Mouse (Mus musculus) right cerebral cortex, postnatal 4 days (tissue): Measurements from ENCODE around the gene Ssbp3.

Experiments
- DNase-seq: peaks from one replicate; pipeline ENCODE4 v3.0.0-alpha.2; 2022

Ssbp3 gene

DNA sequence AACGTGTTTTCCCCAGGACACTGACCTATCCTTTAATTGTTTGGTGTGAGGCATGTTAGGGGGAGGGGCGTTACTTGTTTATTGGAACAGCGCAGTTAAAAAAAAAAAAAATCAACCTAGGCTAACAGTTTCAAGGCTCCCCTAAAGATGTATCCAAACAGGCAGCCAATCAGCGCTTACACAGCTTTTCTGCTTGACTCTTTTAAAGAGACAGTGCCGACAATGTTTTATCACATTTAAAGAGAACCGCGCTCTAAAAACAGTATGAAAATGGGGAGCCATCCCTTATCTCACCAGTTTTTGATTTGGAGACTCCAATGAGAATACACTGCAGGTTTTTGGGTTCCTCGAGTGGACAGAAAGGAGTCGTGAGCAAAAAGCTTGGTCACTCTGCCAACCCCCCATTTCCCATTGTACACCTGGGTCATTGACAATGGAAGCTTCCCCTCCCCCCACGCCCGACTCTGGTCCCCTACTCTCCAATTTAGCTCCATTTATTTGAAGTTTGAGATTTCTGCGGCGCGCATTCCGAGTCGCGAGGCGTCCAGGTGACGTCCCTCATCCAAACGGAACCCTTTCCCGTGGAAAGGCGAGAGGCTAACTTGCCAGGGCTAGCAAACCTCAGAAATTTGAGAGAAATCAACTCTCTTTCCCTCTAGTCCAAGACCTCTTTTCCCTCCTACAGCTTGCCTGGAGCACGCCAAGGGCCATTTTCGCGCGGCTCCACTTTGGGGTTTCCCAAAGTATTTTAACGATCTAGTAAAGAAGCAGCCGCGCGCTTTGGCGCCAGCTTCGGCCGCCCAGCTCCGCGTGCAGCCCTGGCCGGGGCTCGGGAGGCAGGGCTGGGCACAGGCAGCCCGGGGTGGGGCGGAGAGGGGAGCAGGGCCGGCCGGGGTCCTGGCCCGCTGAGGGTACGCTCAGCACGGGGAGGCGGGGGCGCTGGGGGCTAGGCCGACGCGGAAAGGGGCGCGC, at the start of gene Ssbp3:
TSS of gene Ssbp3 (plus strand) at position 501 of the 972 bp plus-strand sequence.
- peak; percentile 68 for DNase-seq

DNA sequence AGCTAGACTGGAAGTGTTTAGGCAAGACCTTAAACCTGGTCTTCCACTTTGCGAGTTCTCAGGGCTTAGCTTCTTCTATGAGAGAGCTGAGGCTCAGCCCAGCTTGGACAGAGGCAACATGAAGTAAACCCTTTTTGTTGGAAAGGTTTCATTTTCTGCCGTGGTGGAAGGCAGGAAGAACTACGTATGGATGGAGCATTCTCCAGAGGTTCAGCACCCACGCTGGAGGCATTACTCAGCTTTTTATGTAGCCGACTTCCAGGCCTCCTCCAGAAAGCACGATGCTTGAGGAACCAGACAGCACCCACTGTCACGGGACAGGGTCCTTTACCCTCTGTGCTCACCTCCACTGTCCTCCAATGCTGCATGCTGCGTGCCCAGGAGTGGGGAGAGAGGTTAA, 48.6 kb upstream of the Ssbp3 start:
- DNase-seq, result no peak

GRCm38 (mm10) chr4:106862317-106862716, 48.2 kb upstream of the Ssbp3 start:
- no peak for DNase-seq

GRCm38 (mm10) chr4:106862767-106863370, 47.6 kb upstream of the Ssbp3 start:
- no peak for DNase-seq

GRCm38 (mm10) chr4:106865415-106866110, 44.9 kb upstream of the Ssbp3 start:
- DNase-seq, result peak; percentile 39

GRCm38 (mm10) chr4:106866381-106866780, 44.1 kb upstream of the Ssbp3 start:
- DNase-seq, result no peak

GRCm38 (mm10) chr4:106866845-106867244, 43.7 kb upstream of the Ssbp3 start:
- DNase-seq, result peak; percentile 79

- no peak for DNase-seq
Observed at GRCm38 (mm10) chr4:106868737-106869438, 41.6 kb upstream of the Ssbp3 start.

DNA sequence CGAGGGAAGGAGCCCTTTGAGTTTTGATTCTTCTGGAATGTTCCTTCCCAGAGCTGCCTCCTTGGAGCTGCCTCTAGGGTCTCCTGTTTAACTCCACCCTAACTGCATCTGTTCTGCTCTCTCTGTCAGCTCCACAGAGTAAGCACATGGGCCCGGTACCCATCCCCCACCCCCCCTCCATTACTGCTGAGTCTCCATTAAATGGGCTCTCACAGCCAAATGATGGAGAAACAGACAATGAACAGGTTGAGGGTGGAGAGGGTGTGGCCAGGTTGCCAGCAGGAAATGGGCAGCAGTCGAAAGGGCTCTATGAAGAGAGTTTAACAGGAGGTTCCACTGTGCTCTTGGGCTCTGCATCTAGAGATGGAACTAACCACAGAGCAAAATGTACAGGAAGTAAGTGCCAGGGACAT, 41.0 kb upstream of the Ssbp3 start:
- DNase-seq, result no peak

GRCm38 (mm10) chr4:106870556-106870955, 39.9 kb upstream of the Ssbp3 start:
- DNase-seq, result no peak

GRCm38 (mm10) chr4:106874501-106874900, 36.0 kb upstream of the Ssbp3 start:
- DNase-seq, result no peak

DNA sequence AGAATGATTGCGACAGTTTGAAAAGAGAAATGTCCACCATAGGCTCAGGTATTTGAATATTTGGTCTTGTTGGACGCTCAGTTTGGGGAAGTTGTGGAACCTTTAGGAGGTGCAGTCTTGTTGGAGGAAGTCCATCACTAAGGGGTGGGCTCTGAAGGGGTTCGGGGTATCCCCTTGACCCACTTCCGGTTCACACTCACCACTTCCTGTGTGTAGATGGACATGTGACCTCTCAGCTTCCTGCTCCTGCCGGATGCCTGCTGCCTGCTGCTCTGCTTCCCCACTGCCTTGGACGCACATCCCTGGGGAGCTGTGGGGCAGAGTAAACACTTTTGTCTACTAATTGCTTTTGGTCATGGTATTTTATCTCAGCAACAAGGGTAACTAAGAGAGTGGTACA, 29.4 kb upstream of the Ssbp3 start:
- no peak for DNase-seq

- DNase-seq, result no peak
Observed at GRCm38 (mm10) chr4:106883149-106883548, 27.4 kb upstream of the Ssbp3 start.

GRCm38 (mm10) chr4:106886307-106887085, 24.0 kb upstream of the Ssbp3 start:
- DNase-seq, result no peak

DNA sequence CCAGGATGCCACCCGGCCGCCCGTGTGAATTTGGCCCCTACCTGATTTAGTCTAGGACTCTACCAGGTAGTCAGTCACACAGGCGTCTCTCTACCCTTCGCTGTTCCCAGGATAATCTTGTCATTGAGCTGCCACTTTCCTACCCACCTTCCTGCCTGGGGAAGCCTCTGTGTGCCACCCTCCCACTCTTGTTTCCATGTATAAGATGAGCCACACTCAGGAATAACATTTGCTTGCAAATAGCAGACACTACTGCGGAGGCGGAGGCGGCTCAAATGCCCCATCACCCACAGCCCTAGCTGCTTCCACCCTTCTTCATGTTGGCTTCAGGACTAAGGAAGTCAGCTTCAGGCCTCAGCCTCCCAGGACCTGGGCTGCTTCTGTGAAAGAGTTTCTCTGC, 14.4 kb upstream of the Ssbp3 start:
- no peak for DNase-seq

- no peak for DNase-seq
Observed at GRCm38 (mm10) chr4:106898923-106899322, 11.6 kb upstream of the Ssbp3 start.

- no peak for DNase-seq
Observed at GRCm38 (mm10) chr4:106899471-106899870, 11.0 kb upstream of the Ssbp3 start.

DNA sequence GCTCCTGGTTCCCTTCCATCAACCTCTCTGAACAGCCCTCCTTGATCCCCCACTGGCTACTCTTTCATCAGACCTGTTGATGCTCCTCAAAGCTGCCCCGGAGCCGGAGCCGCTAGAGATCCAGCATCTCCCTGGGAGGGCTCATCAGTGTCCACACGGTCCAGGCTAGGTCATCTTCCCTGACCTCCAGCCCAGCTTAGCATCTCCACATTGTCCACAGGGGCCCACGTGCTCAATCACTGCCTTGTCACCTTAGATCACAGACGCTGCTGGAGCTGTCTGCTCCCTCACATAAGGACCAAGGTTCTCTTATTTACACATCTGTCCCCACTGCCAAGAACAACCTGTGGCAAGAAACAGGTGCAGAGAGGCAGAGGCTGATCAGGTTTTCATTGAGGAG, 9.8 kb upstream of the Ssbp3 start:
- no peak for DNase-seq

- no peak for DNase-seq
Observed at GRCm38 (mm10) chr4:106901610-106902009, 8.9 kb upstream of the Ssbp3 start.

GRCm38 (mm10) chr4:106902157-106902556, 8.3 kb upstream of the Ssbp3 start:
- DNase-seq, result no peak

GRCm38 (mm10) chr4:106905898-106906297, 4.6 kb upstream of the Ssbp3 start:
- DNase-seq, result no peak
